Mouse (Mus musculus) left cerebral cortex, postnatal 14 days (tissue): ENCODE measurements around the gene Tubgcp2. TPM values are rescaled to one million over a fixed set of nuclear protein-coding genes. Genes with fewer than 3 reads are reported as not detected.

ENCODE experiments used
- DNase-seq, 2 experiments: peaks; one replicate each; pipeline ENCODE4 v3.0.0; 2021 to 2022; ENCODE audit warnings: low spot score in 2 of 2, mixed read lengths in 1 of 2
- intact Hi-C: fragments of 180-260 bp; cut with DNase I; formaldehyde crosslinking; loops from one replicate; pipeline ENCODE4 v1.15.1; 2025
- long read RNA-seq, 2 experiments: library from polyadenylated mRNA; stranded (forward); transcript quantifications; one replicate each; pipeline ENCODE4 v2.0.0; 2021
- total RNA-seq, 2 experiments: library from RNA; stranded (reverse); gene quantifications; 2 replicates each; pipeline ENCODE4 v1.2.3; 2021

The Tubgcp2 gene
- 10 to 100 TPM; 38.2 to 38.4 TPM for total RNA-seq
- long read RNA-seq, experiment 1, transcript Tubgcp2-201 (18 exons, 2,960 nt): minor isoform, 7 of 77 reads
- long read RNA-seq, experiment 1, transcript Tubgcp2-207 (18 exons, 3,060 nt): major isoform, 46 of 77 reads
- long read RNA-seq, experiment 1, partial matches to known transcripts: 16 of 77 reads
- long read RNA-seq, experiment 1, other reads (novel, unspliced or antisense): 7 of 77 reads
- long read RNA-seq, experiment 2, transcript Tubgcp2-207 (18 exons, 3,060 nt): major isoform, 24 of 53 reads
- long read RNA-seq, experiment 2, partial matches to known transcripts: 15 of 53 reads
- long read RNA-seq, experiment 2, other reads (novel, unspliced or antisense): 10 of 53 reads

GRCm38 (mm10) chr7:140036281-140037170 lies at the start of gene Tubgcp2, which contains the start of gene Zfp511:
Gene Tubgcp2 (minus strand): TSS chr7:140036669.
Gene Zfp511 (plus strand): TSS chr7:140036391.
- peak; percentile 85 to 91 for DNase-seq
- intact Hi-C loops: no loop called here

GRCm38 (mm10) chr7:140082242-140082678 lies 45.8 kb upstream of the Tubgcp2 start, which contains the start of gene Caly:
Gene Caly (minus strand): TSS chr7:140082548.
- intact Hi-C loops: loop anchor here (5.0 kb wide), 3 partner anchors 35 to 745 kb away; partner anchors contain the start of genes Echs1, Mtg1 and Paox
- DNase-seq: peak; percentile 93 to 96

GRCm38 (mm10) chr7:140081408-140082241 lies 45.2 kb upstream of the Tubgcp2 start:
- DNase-seq: peak; percentile 49 to 58
- intact Hi-C loops: loop anchor here (2.0 to 5.0 kb wide), 4 partner anchors 36 to 746 kb away; partner anchors contain the start of genes Echs1, Mtg1 and Paox

GRCm38 (mm10) chr7:140080503-140081156 lies 44.2 kb upstream of the Tubgcp2 start:
- intact Hi-C loops: loop anchor here (2.0 to 5.0 kb wide), 4 partner anchors 37 to 747 kb away; partner anchors contain the start of genes Echs1, Mtg1 and Paox
- peak; percentile 94 to 96 for DNase-seq

- peak; percentile 64 to 81 for DNase-seq
- intact Hi-C loops: loop anchor here (5.0 kb wide), 1 partner anchor 824 kb away; the partner anchor contains the start of gene Cox8b
Measured at GRCm38 (mm10) chr7:140078711-140079110, 42.2 kb upstream of the Tubgcp2 start.

GRCm38 (mm10) chr7:140077698-140078097 lies 41.2 kb upstream of the Tubgcp2 start:
- intact Hi-C loops: loop anchor here (5.0 kb wide), 1 partner anchor 825 kb away; the partner anchor contains the start of gene Cox8b
- no peak for DNase-seq

- intact Hi-C loops: no loop called here
- DNase-seq: no peak
Measured at GRCm38 (mm10) chr7:140070042-140070711, 33.7 kb upstream of the Tubgcp2 start.

GRCm38 (mm10) chr7:140067397-140067796 lies 30.9 kb upstream of the Tubgcp2 start:
- intact Hi-C loops: loop anchor here (10.0 kb wide), 1 partner anchor 453 kb away; no protein-coding TSS in a partner anchor
- no peak for DNase-seq

GRCm38 (mm10) chr7:140063092-140063491 lies 26.6 kb upstream of the Tubgcp2 start:
- intact Hi-C loops: loop anchor here (1.0 to 10.0 kb wide), 3 partner anchors 94 to 448 kb away; no protein-coding TSS in a partner anchor
- peak; percentile 88 to 90 for DNase-seq

GRCm38 (mm10) chr7:140062307-140062706 lies 25.8 kb upstream of the Tubgcp2 start:
- peak; percentile 33 to 45 for DNase-seq
- intact Hi-C loops: loop anchor here (5.0 to 10.0 kb wide), 2 partner anchors 415 to 448 kb away; no protein-coding TSS in a partner anchor

- intact Hi-C loops: loop anchor here (5.0 to 10.0 kb wide), 2 partner anchors 414 to 447 kb away; no protein-coding TSS in a partner anchor
- DNase-seq: no peak
Measured at GRCm38 (mm10) chr7:140061832-140062130, 25.3 kb upstream of the Tubgcp2 start.

- DNase-seq: peak in 1 of 2 experiments; percentile 28
- intact Hi-C loops: loop anchor here (5.0 to 10.0 kb wide), 2 partner anchors 414 to 446 kb away; no protein-coding TSS in a partner anchor
Measured at GRCm38 (mm10) chr7:140060936-140061831, 24.7 kb upstream of the Tubgcp2 start.

- intact Hi-C loops: loop anchor here (10.0 kb wide), 1 partner anchor 155 kb away; no protein-coding TSS in a partner anchor
- DNase-seq: no peak
Measured at GRCm38 (mm10) chr7:140059601-140060000, 23.1 kb upstream of the Tubgcp2 start.

GRCm38 (mm10) chr7:140058528-140058927 lies 22.1 kb upstream of the Tubgcp2 start:
- intact Hi-C loops: loop anchor here (10.0 kb wide), 1 partner anchor 154 kb away; no protein-coding TSS in a partner anchor
- no peak for DNase-seq

GRCm38 (mm10) chr7:140057413-140058407 lies 21.2 kb upstream of the Tubgcp2 start:
- DNase-seq: peak in 1 of 2 experiments; percentile 17
- intact Hi-C loops: loop anchor here (10.0 kb wide), 1 partner anchor 153 kb away; no protein-coding TSS in a partner anchor
